Mouse (Mus musculus) hindbrain, embryonic 13.5 days (tissue): Measurements from ENCODE around the gene Galnt10. TPM values are rescaled to one million over a fixed set of nuclear protein-coding genes. Genes with fewer than 3 reads are reported as not detected.

Experiments
- ATAC-seq: fragments of 200-750 bp; cut with Nextera tagmentation; 2 replicates; pipeline ENCODE4 v1.8.0; 2017; ENCODE audit warnings: moderate TSS enrichment; ENCODE audit not compliant: low FRiP score
- H3K27ac ChIP-seq: fragments of 300-500 bp; sonication (generic); 2 replicates; pipeline ENCODE4 v1.5.1; 2015; ENCODE audit warnings: inconsistent platforms, mild to moderate bottlenecking, moderate library complexity
- H3K27me3 ChIP-seq: fragments of 300-500 bp; sonication (generic); 2 replicates; pipeline ENCODE4 v1.6.1; 2015; ENCODE audit warnings: mild to moderate bottlenecking, inconsistent platforms
- H3K36me3 ChIP-seq: fragments of 300-500 bp; sonication (generic); 2 replicates; pipeline ENCODE4 v1.6.1; 2015; ENCODE audit warnings: mild to moderate bottlenecking, inconsistent platforms
- H3K4me1 ChIP-seq: fragments of 300-500 bp; sonication (generic); replicated peaks from 2 replicates; pipeline ENCODE4 v1.6.1; 2015; ENCODE audit warnings: inconsistent platforms
- H3K4me2 ChIP-seq: fragments of 300-500 bp; sonication (generic); 2 replicates; pipeline ENCODE4 v1.6.1; 2015; ENCODE audit warnings: inconsistent platforms, mild to moderate bottlenecking, moderate library complexity
- H3K4me3 ChIP-seq: fragments of 300-500 bp; sonication (generic); 2 replicates; pipeline ENCODE4 v1.5.1; 2015; ENCODE audit warnings: mild to moderate bottlenecking, inconsistent platforms
- H3K9ac ChIP-seq: fragments of 300-500 bp; sonication (generic); 2 replicates; pipeline ENCODE4 v1.6.1; 2015; ENCODE audit warnings: mild to moderate bottlenecking, inconsistent platforms
- H3K9me3 ChIP-seq: fragments of 300-500 bp; sonication (generic); 2 replicates; pipeline ENCODE4 v1.6.1; 2016; ENCODE audit warnings: inconsistent platforms
- WGBS: fragments of 180-500 bp; shearing (Covaris S2); methylation state at CpG from one replicate; pipeline ENCODE4 v1.1.7; 2015; 5-methylcytosine and 5-hydroxymethylcytosine counted together
- polyA plus RNA-seq: library from polyadenylated mRNA; unstranded; fragments of >200 nt; fragmentation: Nextera tagmentation; extraction: Ambion mirVana; gene quantifications from 2 replicates; pipeline ENCODE4 v1.2.1, GENCODE M21; 2015

Gene Galnt10
- polyA plus RNA-seq, 1 experiment from 2014 or later: 12.1 TPM

- ATAC-seq: no peak
- peaks cover 6% of the 10 kb centered on the region; the same call in 1 of the 2 replicates for H3K36me3 ChIP-seq
- no peak overlapping the region for H3K4me2 ChIP-seq
- H3K4me3 ChIP-seq: no peak overlapping the region
- no peak overlapping the region for H3K27ac ChIP-seq
- H3K27me3 ChIP-seq: 0 out of 2 replicates have a peak, but pooled peaks cover 7% of the 10 kb centered on the region
- H3K4me1 ChIP-seq: peaks cover 19% of the 10 kb centered on the region
- 98% methylated on average over 4 of the region's 4 CpGs for WGBS
- H3K9ac ChIP-seq: no peak overlapping the region
- no peaks in the 10 kb centered on the region for H3K9me3 ChIP-seq
These were observed 116.1 kb downstream of the Galnt10 start for GRCm38 (mm10) chr11:57761347-57761746.

GRCm38 (mm10) chr11:57764124-57764523, 118.9 kb downstream of the Galnt10 start:
- Histone ChIP-seq H3K4me1 (peaks cover 30% of the 10 kb centered on the region), H3K9ac (no peak overlapping the region), H3K27me3 (peaks cover 13% of the 10 kb centered on the region), H3K9me3 (no peaks in the 10 kb centered on the region), H3K27ac (no peak overlapping the region), H3K4me2 (no peak overlapping the region), H3K36me3 (peaks cover 6% of the 10 kb centered on the region), H3K4me3 (no peak overlapping the region)
- 91% methylated on average over 3 of the region's 3 CpGs for WGBS
- ATAC-seq: no peak

DNA sequence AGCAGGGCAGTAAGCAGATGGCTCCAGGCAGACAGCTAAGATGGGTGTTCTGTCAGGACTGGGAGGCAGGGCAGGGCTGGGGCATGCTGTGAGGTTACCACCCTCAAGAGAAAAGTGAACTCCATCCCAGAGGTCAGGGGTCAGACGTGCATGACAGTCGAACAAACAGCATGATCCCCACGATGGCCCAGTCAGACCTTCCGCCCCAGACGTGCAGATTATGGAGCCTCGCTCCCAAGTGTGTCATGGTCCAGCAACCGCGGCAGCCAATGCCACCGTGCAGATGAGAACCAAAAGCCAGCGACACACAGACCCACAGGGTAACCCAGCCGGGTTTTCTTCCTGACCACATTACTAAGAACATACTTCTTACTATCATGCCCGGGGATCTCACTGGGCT, 121.4 kb downstream of the Galnt10 start:
- H3K9me3 ChIP-seq: no peaks in the 10 kb centered on the region
- H3K36me3 ChIP-seq: peaks cover 6% of the 10 kb centered on the region
- no peak overlapping the region for H3K4me3 ChIP-seq
- H3K4me1 ChIP-seq: peaks cover 18% of the 10 kb centered on the region
- no peak overlapping the region for H3K4me2 ChIP-seq
- no peak for ATAC-seq
- no peak overlapping the region for H3K9ac ChIP-seq
- H3K27me3 ChIP-seq: peaks cover 26% of the 10 kb centered on the region
- H3K27ac ChIP-seq: no peak overlapping the region
- 26% methylated on average over 12 of the region's 12 CpGs for WGBS

- H3K4me3 ChIP-seq: no peak overlapping the region
- 28% methylated on average over 6 of the region's 6 CpGs for WGBS
- peaks cover 18% of the 10 kb centered on the region for H3K4me1 ChIP-seq
- H3K27ac ChIP-seq: no peak overlapping the region
- no peaks in the 10 kb centered on the region for H3K9me3 ChIP-seq
- peaks cover 6% of the 10 kb centered on the region for H3K36me3 ChIP-seq
- H3K9ac ChIP-seq: no peak overlapping the region
- peaks cover 28% of the 10 kb centered on the region for H3K27me3 ChIP-seq
- H3K4me2 ChIP-seq: no peak overlapping the region
- ATAC-seq: no peak
These were observed 121.9 kb downstream of the Galnt10 start for GRCm38 (mm10) chr11:57767171-57767570.

- H3K9ac ChIP-seq: no peak overlapping the region
- H3K4me3 ChIP-seq: no peak overlapping the region
- 93% methylated on average over 5 of the region's 5 CpGs for WGBS
- no peaks in the 10 kb centered on the region; the same call in 1 of the 2 replicates for H3K36me3 ChIP-seq
- no peak overlapping the region for H3K27ac ChIP-seq
- peaks cover 26% of the 10 kb centered on the region for H3K27me3 ChIP-seq
- ATAC-seq: no peak
- no peak overlapping the region for H3K4me2 ChIP-seq
- H3K9me3 ChIP-seq: no peaks in the 10 kb centered on the region
- peaks cover 51% of the 10 kb centered on the region for H3K4me1 ChIP-seq
These were observed 125.5 kb downstream of the Galnt10 start for GRCm38 (mm10) chr11:57770776-57771175.

GRCm38 (mm10) chr11:57771676-57772075, 126.4 kb downstream of the Galnt10 start:
- Histone ChIP-seq H3K4me2 (no peak overlapping the region), H3K27me3 (peaks cover 26% of the 10 kb centered on the region), H3K9ac (no peak overlapping the region), H3K9me3 (no peaks in the 10 kb centered on the region), H3K4me3 (no peak overlapping the region), H3K4me1 (peaks cover 48% of the 10 kb centered on the region), H3K36me3 (no peaks in the 10 kb centered on the region; the same call in 1 of the 2 replicates), H3K27ac (no peak overlapping the region)
- no peak for ATAC-seq
- WGBS: 93% methylated on average over 8 of the region's 8 CpGs

- peak overlapping the region; percentile 81 for H3K27ac ChIP-seq
- 9% methylated on average over 13 of the region's 13 CpGs for WGBS
- no peak overlapping the region for H3K4me2 ChIP-seq
- H3K4me1 ChIP-seq: peaks cover 48% of the 10 kb centered on the region
- no peaks in the 10 kb centered on the region for H3K36me3 ChIP-seq
- H3K9ac ChIP-seq: 0 out of 2 replicates have a peak overlapping the region, but pooled peaks have one; percentile 8
- no peaks in the 10 kb centered on the region for H3K9me3 ChIP-seq
- H3K27me3 ChIP-seq: peaks cover 25% of the 10 kb centered on the region
- no peak overlapping the region for H3K4me3 ChIP-seq
- 0 out of 2 replicates have a peak, but pooled peaks have one; percentile 25 for ATAC-seq
These were observed 128.2 kb downstream of the Galnt10 start for GRCm38 (mm10) chr11:57773479-57773878.

GRCm38 (mm10) chr11:57773936-57774335, 128.7 kb downstream of the Galnt10 start:
- H3K9ac ChIP-seq: no peak overlapping the region

GRCm38 (mm10) chr11:57775868-57776267, 130.6 kb downstream of the Galnt10 start:
- H3K9ac ChIP-seq: no peak overlapping the region; the same call in 1 of the 2 replicates
- WGBS: 72% methylated on average over 6 of the region's 6 CpGs
- H3K27ac ChIP-seq: no peak overlapping the region
- H3K9me3 ChIP-seq: no peaks in the 10 kb centered on the region
- no peaks in the 10 kb centered on the region for H3K36me3 ChIP-seq
- H3K4me3 ChIP-seq: no peak overlapping the region
- peaks cover 15% of the 10 kb centered on the region for H3K27me3 ChIP-seq
- no peak for ATAC-seq
- H3K4me2 ChIP-seq: no peak overlapping the region
- H3K4me1 ChIP-seq: peaks cover 52% of the 10 kb centered on the region

More at GRCm38 (mm10) chr11:57773936-57774335, 128.7 kb downstream of the Galnt10 start:
- H3K27ac ChIP-seq: peak overlapping the region; percentile 81
- no peak overlapping the region for H3K4me3 ChIP-seq
- peak; percentile 79 for ATAC-seq
- peaks cover 21% of the 10 kb centered on the region for H3K27me3 ChIP-seq
- no peak overlapping the region for H3K4me2 ChIP-seq
- H3K36me3 ChIP-seq: no peaks in the 10 kb centered on the region
- WGBS: 3% methylated on average over 4 of the region's 4 CpGs
- peaks cover 52% of the 10 kb centered on the region for H3K4me1 ChIP-seq
- H3K9me3 ChIP-seq: no peaks in the 10 kb centered on the region

DNA sequence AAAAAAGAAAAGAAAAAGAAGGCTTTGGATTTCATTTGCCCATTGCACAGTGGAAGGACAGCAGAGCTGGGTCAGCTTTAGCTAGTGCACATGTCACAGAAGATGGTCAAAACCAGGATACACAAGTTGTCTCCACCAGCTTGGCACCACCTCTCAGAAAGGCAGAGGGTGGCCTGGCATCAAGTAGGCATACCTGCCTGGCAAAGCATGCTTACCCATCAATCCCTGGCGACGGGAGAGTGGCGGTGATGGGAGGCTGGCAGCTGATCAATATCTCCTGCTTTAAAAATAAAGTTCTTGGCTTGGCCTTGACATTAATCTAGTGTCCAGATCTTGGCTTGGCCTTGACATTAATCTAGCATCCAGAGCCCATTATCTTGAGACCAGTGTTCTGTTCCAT, 131.3 kb downstream of the Galnt10 start:
- no peak for ATAC-seq
- Histone ChIP-seq H3K9me3 (no peaks in the 10 kb centered on the region), H3K4me1 (peaks cover 52% of the 10 kb centered on the region), H3K27me3 (peaks cover 8% of the 10 kb centered on the region), H3K27ac (no peak overlapping the region), H3K36me3 (no peaks in the 10 kb centered on the region; the same call in 1 of the 2 replicates), H3K4me2 (no peak overlapping the region), H3K4me3 (no peak overlapping the region), H3K9ac (no peak overlapping the region; the same call in 1 of the 2 replicates)
- WGBS: 87% methylated on average over 3 of the region's 3 CpGs

DNA sequence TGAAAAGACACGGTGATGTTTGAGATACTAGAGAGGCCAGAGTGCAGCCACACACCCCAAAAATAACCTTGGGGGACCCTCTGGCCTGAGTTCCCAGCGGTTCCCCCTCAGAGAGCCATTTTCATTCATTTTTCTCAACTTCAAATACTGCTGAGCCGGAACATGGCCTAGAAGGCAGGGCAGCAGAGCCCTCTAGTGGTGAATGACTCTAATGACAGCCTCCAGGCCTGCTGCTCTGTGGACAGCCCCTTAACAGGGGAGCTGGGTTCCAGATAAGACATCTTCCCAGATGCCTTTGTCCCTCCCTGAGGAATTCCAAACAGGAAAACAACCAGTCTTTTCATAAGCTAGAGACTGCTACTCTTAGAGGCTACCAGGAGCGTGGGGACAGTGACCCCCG, 133.1 kb downstream of the Galnt10 start:
- Histone ChIP-seq H3K27ac (0 out of 2 replicates have a peak overlapping the region, but pooled peaks have one; percentile 8), H3K9ac (no peak overlapping the region), H3K4me2 (no peak overlapping the region), H3K27me3 (no peaks in the 10 kb centered on the region), H3K9me3 (no peaks in the 10 kb centered on the region), H3K36me3 (peaks cover 2% of the 10 kb centered on the region; the same call in 1 of the 2 replicates), H3K4me1 (peaks cover 44% of the 10 kb centered on the region), H3K4me3 (no peak overlapping the region)
- WGBS: 25% methylated on average over 5 of the region's 5 CpGs
- no peak for ATAC-seq

DNA sequence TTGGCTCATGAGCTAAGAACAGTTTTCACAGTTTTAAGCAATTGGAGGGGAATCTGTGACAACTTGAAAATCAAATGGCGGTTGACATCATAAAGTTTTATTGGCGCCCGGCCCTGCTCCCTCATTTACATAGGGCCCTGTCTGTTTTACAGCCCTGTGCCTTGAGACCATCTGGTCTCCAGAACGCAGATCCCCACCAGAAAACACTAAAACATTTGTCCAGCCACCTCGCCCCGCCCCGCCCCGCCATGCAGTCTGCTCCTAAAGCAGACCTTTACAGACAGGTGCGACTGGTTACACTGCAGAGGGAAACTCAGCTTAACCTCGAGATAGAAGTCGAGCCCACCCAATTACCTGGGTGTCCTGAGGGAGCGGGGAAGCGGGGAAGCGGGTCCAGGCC, 134.6 kb downstream of the Galnt10 start:
- peaks cover 5% of the 10 kb centered on the region; the same call in 1 of the 2 replicates for H3K36me3 ChIP-seq
- no peak overlapping the region for H3K4me3 ChIP-seq
- no peak for ATAC-seq
- H3K27ac ChIP-seq: no peak overlapping the region
- WGBS: 88% methylated on average over 14 of the region's 14 CpGs
- no peaks in the 10 kb centered on the region for H3K9me3 ChIP-seq
- H3K4me1 ChIP-seq: peaks cover 29% of the 10 kb centered on the region
- no peak overlapping the region for H3K9ac ChIP-seq
- no peak overlapping the region for H3K4me2 ChIP-seq
- H3K27me3 ChIP-seq: no peaks in the 10 kb centered on the region
